Mouse (Mus musculus): ENCODE data around the gene Tmem117.

Tmem117 gene

GRCm38 (mm10) chr15:94893201-94893600 is 264.2 kb downstream of the Tmem117 start:
- DNase-seq (ENCODE audit: low read depth), result no peak

GRCm38 (mm10) chr15:94894086-94894485 is 265.1 kb downstream of the Tmem117 start:
- no peak for DNase-seq (ENCODE audit: low read depth)

GRCm38 (mm10) chr15:94895681-94896080 is 266.6 kb downstream of the Tmem117 start:
- DNase-seq (ENCODE audit: low read depth), result no peak

- no peak for DNase-seq (ENCODE audit: low read depth)
Measured at GRCm38 (mm10) chr15:94903188-94903587, 274.2 kb downstream of the Tmem117 start.

- DNase-seq (ENCODE audit: low read depth), result no peak
Measured at GRCm38 (mm10) chr15:94904672-94905407, 275.8 kb downstream of the Tmem117 start.

GRCm38 (mm10) chr15:94921672-94922071 is 292.6 kb downstream of the Tmem117 start:
- DNase-seq (ENCODE audit: low read depth), result no peak

- DNase-seq (ENCODE audit: low read depth), result no peak
Measured at GRCm38 (mm10) chr15:94927986-94928385, 299.0 kb downstream of the Tmem117 start.

GRCm38 (mm10) chr15:94930743-94931142 is 301.7 kb downstream of the Tmem117 start:
- DNase-seq (ENCODE audit: low read depth), result no peak

GRCm38 (mm10) chr15:94933044-94933443 is 304.0 kb downstream of the Tmem117 start:
- no peak for DNase-seq (ENCODE audit: low read depth)

GRCm38 (mm10) chr15:94933480-94933879 is 304.4 kb downstream of the Tmem117 start:
- DNase-seq (ENCODE audit: low read depth), result no peak

GRCm38 (mm10) chr15:94941954-94942353 is 312.9 kb downstream of the Tmem117 start:
- no peak for DNase-seq (ENCODE audit: low read depth)

GRCm38 (mm10) chr15:94942465-94942864 is 313.4 kb downstream of the Tmem117 start:
- DNase-seq (ENCODE audit: low read depth), result no peak

- DNase-seq (ENCODE audit: low read depth), result no peak
Measured at GRCm38 (mm10) chr15:94943891-94944290, 314.9 kb downstream of the Tmem117 start.

GRCm38 (mm10) chr15:94951382-94952048 is 322.5 kb downstream of the Tmem117 start:
- no peak for DNase-seq (ENCODE audit: low read depth)

- DNase-seq (ENCODE audit: low read depth), result no peak
Measured at GRCm38 (mm10) chr15:94956697-94957096, 327.7 kb downstream of the Tmem117 start.

- DNase-seq (ENCODE audit: low read depth), result no peak
Measured at GRCm38 (mm10) chr15:94957202-94957601, 328.2 kb downstream of the Tmem117 start.

GRCm38 (mm10) chr15:94967004-94967403 is 338.0 kb downstream of the Tmem117 start:
- DNase-seq (ENCODE audit: low read depth), result no peak

- no peak for DNase-seq (ENCODE audit: low read depth)
Measured at GRCm38 (mm10) chr15:94968403-94969180, 339.6 kb downstream of the Tmem117 start.

GRCm38 (mm10) chr15:94981798-94982197 is 352.8 kb downstream of the Tmem117 start:
- DNase-seq (ENCODE audit: low read depth), result no peak

- no peak for DNase-seq (ENCODE audit: low read depth)
Measured at GRCm38 (mm10) chr15:94995352-94995751, 366.3 kb downstream of the Tmem117 start.

- no peak for DNase-seq (ENCODE audit: low read depth)
Measured at GRCm38 (mm10) chr15:95005121-95005824, 376.2 kb downstream of the Tmem117 start.

- no peak for DNase-seq (ENCODE audit: low read depth)
Measured at GRCm38 (mm10) chr15:95022251-95022650, 393.2 kb downstream of the Tmem117 start.

Data from 416B (cell line).